Comparison of ENCODE assay signal across 25 mouse cellular contexts in genomic region chr19:16684210-16684609, GRCm38 (mm10).
"Had no signal": no experiment of that assay in that cellular context is flagged by ENCODE, and none has a peak within 500 bp of the region (broad histone marks: within the 10 kb centered on the region; RNA-seq: fewer than 3 reads in every experiment).

No protein-coding gene starts in this region.

- H3K27me3 ChIP-seq: embryonic facial prominence, embryonic 12.5 days; embryonic facial prominence, embryonic 13.5 days; embryonic facial prominence, embryonic 15.5 days; forebrain, embryonic 12.5 days; forebrain, embryonic 13.5 days; forebrain, embryonic 15.5 days had no signal

- DNase-seq: cerebellum, adult 9-11 months; cerebellum, postnatal 10 days; cerebellum, postnatal 14 days; cerebellum, postnatal 25 days; cerebellum, postnatal 36 days; embryo, embryonic 11 days; forebrain, postnatal 0 days; gastrocnemius, adult 2 months; gastrocnemius, postnatal 10 days; gastrocnemius, postnatal 14 days; gastrocnemius, postnatal 25 days; gastrocnemius, postnatal 36 days; heart, adult 11 months; heart, adult 18-20 months; heart, adult 2 months had no signal

- H3K9ac ChIP-seq: embryonic facial prominence, embryonic 12.5 days; embryonic facial prominence, embryonic 13.5 days; embryonic facial prominence, embryonic 15.5 days; forebrain, embryonic 12.5 days; forebrain, embryonic 13.5 days; forebrain, embryonic 15.5 days; forebrain, postnatal 0 days had no signal

- H3K27ac ChIP-seq: embryonic facial prominence, embryonic 10.5 days; embryonic facial prominence, embryonic 12.5 days; embryonic facial prominence, embryonic 13.5 days; embryonic facial prominence, embryonic 15.5 days; forebrain, embryonic 10.5 days; forebrain, embryonic 12.5 days; forebrain, embryonic 13.5 days; forebrain, embryonic 15.5 days; gastrocnemius, adult 2 months; heart, adult 2 months; heart, embryonic 10.5 days had no signal

- H3K4me1 ChIP-seq: embryonic facial prominence, embryonic 10.5 days; embryonic facial prominence, embryonic 12.5 days; embryonic facial prominence, embryonic 13.5 days; embryonic facial prominence, embryonic 15.5 days; forebrain, embryonic 10.5 days; forebrain, embryonic 12.5 days; forebrain, embryonic 13.5 days; forebrain, embryonic 15.5 days; heart, embryonic 10.5 days had no signal

- H3K4me2 ChIP-seq: embryonic facial prominence, embryonic 12.5 days; embryonic facial prominence, embryonic 13.5 days; embryonic facial prominence, embryonic 15.5 days; forebrain, embryonic 12.5 days; forebrain, embryonic 13.5 days; forebrain, embryonic 15.5 days had no signal

- H3K9me3 ChIP-seq: embryonic facial prominence, embryonic 10.5 days; embryonic facial prominence, embryonic 12.5 days; embryonic facial prominence, embryonic 13.5 days; embryonic facial prominence, embryonic 15.5 days; forebrain, embryonic 10.5 days; forebrain, embryonic 12.5 days; forebrain, embryonic 13.5 days; forebrain, embryonic 15.5 days; heart, embryonic 10.5 days had no signal

- H3K4me3 ChIP-seq: embryonic facial prominence, embryonic 10.5 days; embryonic facial prominence, embryonic 12.5 days; embryonic facial prominence, embryonic 13.5 days; embryonic facial prominence, embryonic 15.5 days; erythroblast, embryonic 14.5 days; forebrain, embryonic 10.5 days; forebrain, embryonic 12.5 days; forebrain, embryonic 13.5 days; forebrain, embryonic 15.5 days; gastrocnemius, adult 2 months; heart, adult 2 months; heart, embryonic 10.5 days had no signal

- H3K36me3 ChIP-seq: embryonic facial prominence, embryonic 10.5 days; embryonic facial prominence, embryonic 12.5 days; embryonic facial prominence, embryonic 13.5 days; embryonic facial prominence, embryonic 15.5 days; forebrain, embryonic 12.5 days; forebrain, embryonic 15.5 days had no signal
